10 mouse cellular contexts compared by ENCODE assay signal in the genomic region with DNA sequence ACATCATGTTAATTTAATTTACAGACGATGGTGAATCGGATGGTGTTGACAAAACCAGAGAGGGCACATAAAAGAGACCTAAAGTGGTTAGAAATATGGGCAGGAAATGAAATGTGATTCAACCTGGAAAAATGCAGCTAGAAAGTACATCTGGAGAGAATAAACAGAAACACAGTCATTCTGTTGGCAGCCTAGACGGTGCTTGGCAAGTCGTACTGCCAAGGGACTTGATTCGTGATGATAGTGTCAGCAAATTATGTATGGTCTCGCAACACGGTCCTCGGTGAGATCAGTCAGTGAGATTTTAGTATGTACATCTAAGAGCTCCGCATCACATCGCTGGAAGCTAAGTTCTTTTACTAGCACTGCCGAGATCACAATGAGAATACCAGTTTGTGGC.
DNase-seq lines count a peak whose midpoint lies in the region; ATAC-seq and TF ChIP-seq lines count a peak whose summit lies in the region.
"Had no signal": no experiment of that assay in that cellular context is flagged by ENCODE, and none has a peak within 500 bp of the region (broad histone marks: within the 10 kb centered on the region; RNA-seq: fewer than 3 reads in every experiment).

No protein-coding gene starts in this region.

- no peak overlapping the region for H3K9ac ChIP-seq in hindbrain, postnatal 0 days (replicated peaks; ENCODE audit: low read length)
- no peak overlapping the region for H3K9ac ChIP-seq in hindbrain, embryonic 13.5 days
- H3K9ac ChIP-seq in limb, embryonic 13.5 days: no peak overlapping the region

- 62% methylated on average over 11 of the region's 11 CpGs for WGBS in hindbrain, postnatal 0 days
- WGBS in hindbrain, embryonic 13.5 days: 59% methylated on average over 11 of the region's 11 CpGs
- WGBS in limb, embryonic 13.5 days: 19% methylated on average over 11 of the region's 11 CpGs

- no peaks in the 10 kb centered on the region for H3K27me3 ChIP-seq in hindbrain, postnatal 0 days (ENCODE audit: insufficient read depth, low read length)
- no peaks in the 10 kb centered on the region for H3K27me3 ChIP-seq in hindbrain, embryonic 13.5 days
- no peaks in the 10 kb centered on the region for H3K27me3 ChIP-seq in limb, embryonic 13.5 days

- H3K36me3 ChIP-seq in hindbrain, postnatal 0 days (ENCODE audit: insufficient read depth, low read length): no peaks in the 10 kb centered on the region
- H3K36me3 ChIP-seq in hindbrain, embryonic 13.5 days: peaks cover 3% of the 10 kb centered on the region
- no peaks in the 10 kb centered on the region for H3K36me3 ChIP-seq in limb, embryonic 13.5 days
- H3K36me3 ChIP-seq: G1E had no signal

- H3K27ac ChIP-seq in hindbrain, postnatal 0 days: no peak overlapping the region
- H3K27ac ChIP-seq in hindbrain, embryonic 13.5 days: no peak overlapping the region
- H3K27ac ChIP-seq in limb, embryonic 13.5 days: no peak overlapping the region; the same call in 1 of the 2 replicates

- ATAC-seq in hindbrain, postnatal 0 days: no peak
- no peak for ATAC-seq in hindbrain, embryonic 13.5 days (ENCODE audit: low FRiP score)
- no peak; the same call in 1 of the 2 replicates for ATAC-seq in limb, embryonic 13.5 days (ENCODE audit: low FRiP score, low read depth)

- H3K4me2 ChIP-seq in hindbrain, postnatal 0 days (ENCODE audit: low read depth, low read length): no peak overlapping the region
- no peak overlapping the region for H3K4me2 ChIP-seq in hindbrain, embryonic 13.5 days
- peak overlapping the region; percentile 42 for H3K4me2 ChIP-seq in limb, embryonic 13.5 days (replicated peaks)

- H3K9me3 ChIP-seq in hindbrain, postnatal 0 days (ENCODE audit: low read length): peaks cover 4% of the 10 kb centered on the region; the same call in 1 of the 2 replicates
- H3K9me3 ChIP-seq in hindbrain, embryonic 13.5 days: peaks cover 5% of the 10 kb centered on the region; the same call in 1 of the 2 replicates
- H3K9me3 ChIP-seq in limb, embryonic 13.5 days: peaks cover 14% of the 10 kb centered on the region

- peak; percentile 26 for DNase-seq in hindbrain, postnatal 0 days (ENCODE audit: low spot score)
- DNase-seq in brain, adult 2 months (ENCODE audit: low read depth, low spot score): peak; percentile 7
- peak; percentile 81 for DNase-seq in gastrocnemius, postnatal 25 days
- DNase-seq in T-cell, adult 2 months (ENCODE audit: low spot score): no peak
- no peak for DNase-seq in right cerebral cortex, postnatal 14 days
- DNase-seq in liver: no peak
- DNase-seq: cerebellum, adult 2 months had no signal

- H3K4me1 ChIP-seq in hindbrain, postnatal 0 days (ENCODE audit: insufficient read depth, low read length): no peaks in the 10 kb centered on the region
- H3K4me1 ChIP-seq in hindbrain, embryonic 13.5 days (replicated peaks): no peaks in the 10 kb centered on the region
- H3K4me1 ChIP-seq in limb, embryonic 13.5 days: peaks cover 3% of the 10 kb centered on the region; the same call in 1 of the 2 replicates

- TF ChIP-seq CTCF in hindbrain, postnatal 0 days (IDR thresholded peaks at IDR 0.05; ENCODE audit: low read depth): no peak

- H3K4me3 ChIP-seq in hindbrain, postnatal 0 days (ENCODE audit: low read length): no peak overlapping the region
- no peak overlapping the region for H3K4me3 ChIP-seq in hindbrain, embryonic 13.5 days
- H3K4me3 ChIP-seq in limb, embryonic 13.5 days: no peak overlapping the region

Comparison
In these comparisons a context has a peak if more than half of its experiments do, and no peak if none do; other contexts are left out.
1. DNase-seq: peak in hindbrain, postnatal 0 days (single experiment), brain, adult 2 months (single experiment) and gastrocnemius, postnatal 25 days (single experiment); none in T-cell, adult 2 months (single experiment), right cerebral cortex, postnatal 14 days (single experiment) and liver (single experiment).